Mouse (Mus musculus) C2C12 (cell line): ENCODE data around the gene Ccs.

Source experiments
- CTCF ChIP-seq: IDR thresholded peaks from one replicate; pipeline ENCODE4 v1.5.1; 2011; ENCODE audit not compliant: control insufficient read depth, insufficient read depth, insufficient read length
- MYOD1 ChIP-seq: IDR thresholded peaks from one replicate; pipeline ENCODE4 v1.6.1; 2011; ENCODE audit warnings: low read depth; ENCODE audit not compliant: control insufficient read depth, insufficient read length

GRCm38 (mm10) chr19:4817182-4817835, 21.8 kb downstream of the Ccs start:
- TF ChIP-seq CTCF: no peak
- no peak for TF ChIP-seq MYOD1
